Mouse (Mus musculus): ENCODE data around the gene Xrn1.

DNA sequence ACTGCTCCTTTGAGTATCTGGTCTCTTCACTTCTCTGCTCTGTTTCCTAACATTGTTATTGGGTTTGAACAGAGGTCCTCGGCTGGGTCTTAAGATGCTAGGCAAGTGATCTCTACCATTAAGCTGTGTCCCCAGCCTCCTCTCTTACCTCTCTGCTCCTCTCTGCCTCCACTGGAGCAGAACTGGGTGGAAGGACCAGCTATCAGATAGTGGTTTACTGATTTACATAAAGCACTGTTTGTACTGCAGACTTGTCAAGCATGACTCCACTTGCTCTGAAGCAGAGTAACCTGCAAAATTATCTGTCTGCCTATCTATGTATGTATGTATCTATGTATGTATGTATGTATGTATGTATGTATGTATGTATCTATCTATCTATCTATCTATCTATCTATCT is 138.7 kb downstream of the Xrn1 start:
- no peak for TF ChIP-seq CTCF (IDR thresholded peaks at IDR 0.05; ENCODE audit: borderline replicate concordance, control insufficient read depth, extremely low read depth, insufficient read depth, low read length, poor library complexity)
- no peak for TF ChIP-seq POLR2A (IDR thresholded peaks at IDR 0.05; ENCODE audit: control insufficient read depth, extremely low read depth, insufficient read depth, low read length, poor library complexity)
